Mouse (Mus musculus) erythroblast, embryonic 14.5 days (primary cell): ENCODE measurements around the gene Dyrk1a.

Source experiments
- GATA1 ChIP-seq: IDR thresholded peaks from 2 replicates; pipeline ENCODE4 v1.6.1; 2012; ENCODE audit warnings: low read length, inconsistent platforms, mixed read lengths
- TAL1 ChIP-seq: IDR thresholded peaks from 3 replicates; pipeline ENCODE4 v1.6.1; 2012; ENCODE audit warnings: low read length, inconsistent platforms, mixed read lengths

DNA sequence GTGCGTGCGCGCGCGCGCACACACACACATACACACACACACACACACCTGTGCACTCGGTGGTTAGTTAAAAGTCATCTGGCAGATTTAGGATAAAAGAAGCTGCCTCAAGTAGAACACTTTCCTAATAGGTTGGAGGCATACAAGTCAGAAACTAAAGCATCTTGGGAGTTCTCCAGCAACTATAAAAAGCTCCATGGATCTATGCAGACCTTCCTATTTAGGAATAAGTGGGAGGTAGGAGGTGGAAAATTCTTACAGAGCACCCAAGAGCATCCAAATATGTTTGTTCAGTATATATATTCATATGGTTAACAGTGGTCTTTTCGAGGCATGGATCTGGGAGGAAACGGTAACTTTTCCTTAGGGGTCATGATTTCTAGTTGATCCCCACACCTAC lies 29.7 kb upstream of the Dyrk1a start:
- TF ChIP-seq TAL1 (no peak), GATA1 (no peak)
